Mouse (Mus musculus): ENCODE results near the gene Amy2a2.
"Not testable (repeated sequence)": the region's sequence is repeated elsewhere in the genome, so short reads cannot be mapped to it uniquely, and the experiment has no call there.

Gene Amy2a2

GRCm38 (mm10) chr3:113356558-113356957 lies at the start of gene Amy2a2:
Amy2a2 (minus strand) TSS chr3:113356658.
- DNase-seq = not testable (repeated sequence)

DNA sequence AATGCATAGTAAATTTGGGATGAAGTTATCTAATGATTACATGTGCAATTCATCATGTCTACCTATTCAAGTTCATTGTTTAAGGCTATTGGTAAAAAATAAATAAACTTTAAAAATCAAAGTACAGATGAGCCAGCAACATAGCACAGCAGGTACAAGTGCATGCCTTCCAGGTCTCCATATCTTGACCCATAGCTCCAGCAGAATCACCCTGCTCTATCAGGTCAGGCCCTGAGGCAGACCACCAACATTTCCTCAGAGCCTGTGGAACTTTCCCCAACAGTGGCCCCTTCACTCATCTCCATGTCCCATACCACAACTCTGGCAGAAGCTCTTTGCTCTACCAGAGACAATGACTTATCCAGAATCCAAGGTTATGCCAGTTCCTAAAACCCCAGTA lies 11.0 kb downstream of the Amy2a2 start:
- DNase-seq = not testable (repeated sequence)

DNA sequence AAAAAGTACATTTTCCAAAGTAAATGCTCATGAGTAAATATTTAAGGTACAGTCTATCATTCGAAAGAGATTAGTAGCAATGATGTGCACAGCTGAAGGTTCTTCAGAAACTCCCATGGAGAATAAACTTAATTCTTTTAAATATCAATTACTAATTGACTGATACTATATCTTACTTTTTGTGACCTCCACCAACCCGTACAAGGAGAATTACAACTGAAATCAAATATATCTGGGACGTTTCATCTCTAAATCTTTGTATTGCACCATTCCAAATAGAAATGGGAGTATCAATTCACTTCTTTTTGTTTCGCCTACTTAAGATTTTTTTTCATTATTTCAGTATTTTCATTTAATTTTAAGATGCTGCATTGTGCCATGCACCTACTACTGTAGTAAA lies 32.5 kb downstream of the Amy2a2 start, which contains the start of gene Amy2a3:
Gene Amy2a3, minus strand, starts transcription at position 101 of the 400 bp plus-strand sequence.
- not testable (repeated sequence) for DNase-seq

GRCm38 (mm10) chr3:113312937-113313336 lies 43.5 kb downstream of the Amy2a2 start:
- not testable (repeated sequence) for DNase-seq

Measured in kidney, postnatal 4 days (tissue).